Mouse (Mus musculus) adrenal gland, adult 18-20 months (tissue): ENCODE results near the gene Prickle2. TPM values are rescaled to one million over a fixed set of nuclear protein-coding genes. Genes with fewer than 3 reads are reported as not detected.
A peak's percentile ranks its signal among the peaks of the same experiment; 100 is the strongest.

ENCODE experiments used
- DNase-seq, 2 experiments: peaks; one replicate each; pipeline ENCODE4 v3.0.0; 2021 to 2022; ENCODE audit warnings: low spot score in 2 of 2
- total RNA-seq, 2 experiments: library from RNA; stranded (reverse); gene quantifications; 1 replicate in 1 of 2; 2 replicates in 1 of 2; pipeline ENCODE4 v1.2.3; 2021

Prickle2 gene
- total RNA-seq, 2 experiments from 2014 or later = 4.9 to 7.1 TPM

- DNase-seq = no peak
Measured at GRCm38 (mm10) chr6:92460750-92461149, 245.2 kb downstream of the Prickle2 start.

GRCm38 (mm10) chr6:92458026-92458425, 247.9 kb downstream of the Prickle2 start:
- no peak for DNase-seq

GRCm38 (mm10) chr6:92451421-92451820, 254.5 kb downstream of the Prickle2 start:
- DNase-seq = no peak

- no peak for DNase-seq
Measured at GRCm38 (mm10) chr6:92449956-92450355, 256.0 kb downstream of the Prickle2 start.

GRCm38 (mm10) chr6:92446662-92447061, 259.3 kb downstream of the Prickle2 start:
- DNase-seq = no peak

- DNase-seq = peak; percentile 61 to 68
Measured at GRCm38 (mm10) chr6:92441205-92441604, 264.8 kb downstream of the Prickle2 start.

- DNase-seq = no peak
Measured at GRCm38 (mm10) chr6:92440251-92440650, 265.7 kb downstream of the Prickle2 start.

- no peak for DNase-seq
Measured at GRCm38 (mm10) chr6:92432146-92432545, 273.8 kb downstream of the Prickle2 start.

- no peak for DNase-seq
Measured at GRCm38 (mm10) chr6:92427406-92428171, 278.4 kb downstream of the Prickle2 start.

- DNase-seq = no peak
Measured at GRCm38 (mm10) chr6:92425901-92426300, 280.1 kb downstream of the Prickle2 start.

GRCm38 (mm10) chr6:92425476-92425875, 280.5 kb downstream of the Prickle2 start:
- no peak for DNase-seq

- DNase-seq = no peak
Measured at GRCm38 (mm10) chr6:92424991-92425390, 281.0 kb downstream of the Prickle2 start.

GRCm38 (mm10) chr6:92422286-92422685, 283.7 kb downstream of the Prickle2 start:
- DNase-seq = peak; percentile 14 to 36

- no peak for DNase-seq
Measured at GRCm38 (mm10) chr6:92420106-92420505, 285.8 kb downstream of the Prickle2 start.

GRCm38 (mm10) chr6:92415405-92415755, 290.6 kb downstream of the Prickle2 start:
- DNase-seq = no peak

GRCm38 (mm10) chr6:92414478-92415404, 291.2 kb downstream of the Prickle2 start:
- no peak for DNase-seq

- DNase-seq = no peak
Measured at GRCm38 (mm10) chr6:92413982-92414381, 292.0 kb downstream of the Prickle2 start.

- DNase-seq = no peak
Measured at GRCm38 (mm10) chr6:92409788-92410187, 296.2 kb downstream of the Prickle2 start.

GRCm38 (mm10) chr6:92407259-92407658, 298.7 kb downstream of the Prickle2 start:
- no peak for DNase-seq

GRCm38 (mm10) chr6:92405571-92405970, 300.4 kb downstream of the Prickle2 start:
- DNase-seq = no peak

- DNase-seq = no peak
Measured at GRCm38 (mm10) chr6:92397876-92398275, 308.1 kb downstream of the Prickle2 start.

GRCm38 (mm10) chr6:92395556-92395955, 310.4 kb downstream of the Prickle2 start:
- DNase-seq = no peak
